ENCODE assay signal across 9 mouse cellular contexts in the genomic region with DNA sequence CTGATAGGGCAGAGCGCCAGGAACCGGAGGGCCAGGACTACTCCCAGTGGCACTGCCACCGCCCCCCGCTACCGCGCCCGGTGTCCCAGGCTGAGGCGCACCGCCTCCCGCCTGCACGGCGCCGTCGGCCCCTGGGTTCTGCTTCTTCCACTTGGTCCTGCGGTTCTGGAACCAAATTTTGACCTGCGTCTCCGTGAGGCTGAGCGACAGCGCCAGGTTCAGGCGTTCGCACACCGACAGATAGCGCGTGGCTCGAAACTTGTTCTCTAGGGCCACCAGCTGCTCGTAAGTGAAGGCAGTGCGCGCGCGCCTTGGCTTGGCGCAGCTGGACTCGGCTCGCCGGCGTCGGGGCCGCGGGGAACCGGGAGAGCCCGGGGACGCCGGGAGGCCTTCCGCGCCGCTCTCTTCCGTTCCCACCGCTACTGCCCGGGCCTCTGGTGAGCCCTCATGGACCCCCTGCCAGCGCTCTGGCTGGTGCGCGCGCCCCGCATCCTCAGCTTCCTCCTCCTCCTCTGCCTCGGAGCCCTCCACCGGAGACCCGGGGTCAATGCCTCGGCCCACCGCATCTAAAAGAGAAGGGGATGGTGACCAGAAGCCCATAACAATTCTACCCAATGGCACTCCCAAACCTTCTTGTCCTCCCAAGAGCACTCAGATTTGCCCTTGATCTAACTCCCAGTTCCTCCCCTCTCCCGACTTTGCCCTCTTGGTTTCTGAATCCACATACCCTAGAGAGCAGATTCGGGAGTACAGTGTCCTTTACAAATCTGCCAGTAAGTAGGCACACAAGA. TPM values are rescaled to one million over a fixed set of nuclear protein-coding genes. Genes with fewer than 3 reads are reported as not detected.
DNase-seq lines count a peak whose midpoint lies in the region; ATAC-seq lines count a peak whose summit lies in the region.
"Had no signal": no experiment of that assay in that cellular context is flagged by ENCODE, and none has a peak within 500 bp of the region (broad histone marks: within the 10 kb centered on the region; RNA-seq: fewer than 3 reads in every experiment).

No protein-coding gene starts in this region.

- H3K9me3 ChIP-seq in heart, embryonic 10.5 days, result no peaks in the 10 kb centered on the region
- no peaks in the 10 kb centered on the region for H3K9me3 ChIP-seq in forebrain, embryonic 15.5 days
- no peaks in the 10 kb centered on the region for H3K9me3 ChIP-seq in limb, embryonic 12.5 days
- H3K9me3 ChIP-seq in neural tube, embryonic 12.5 days, result no peaks in the 10 kb centered on the region

- peak overlapping the region; percentile 64 for H3K4me3 ChIP-seq in heart, embryonic 10.5 days
- H3K4me3 ChIP-seq in forebrain, embryonic 15.5 days, result peak overlapping the region; percentile 41
- peak overlapping the region; percentile 51 for H3K4me3 ChIP-seq in limb, embryonic 12.5 days (replicated peaks)
- H3K4me3 ChIP-seq in neural tube, embryonic 12.5 days, result peak overlapping the region; percentile 41

- no peak for DNase-seq in heart, embryonic 10.5 days (ENCODE audit: low spot score)
- DNase-seq in heart, adult 18-20 months, result no peak
- DNase-seq in Muller cell, postnatal 12 days (ENCODE audit: inconsistent ontology term), result peak; percentile 36
- no peak for DNase-seq in right cerebral cortex, postnatal 36 days (ENCODE audit: low spot score in 2 of 2)
- no peak for DNase-seq in left cerebral cortex, postnatal 36 days (ENCODE audit: low spot score in 2 of 2)

- H3K27me3 ChIP-seq in heart, embryonic 10.5 days (ENCODE audit: insufficient read depth, poor library complexity, severe bottlenecking), result peaks cover 89% of the 10 kb centered on the region
- peaks cover 78% of the 10 kb centered on the region for H3K27me3 ChIP-seq in forebrain, embryonic 15.5 days
- H3K27me3 ChIP-seq in limb, embryonic 12.5 days, result peaks cover 81% of the 10 kb centered on the region
- peaks cover 72% of the 10 kb centered on the region for H3K27me3 ChIP-seq in neural tube, embryonic 12.5 days (replicated peaks)

- peak overlapping the region; percentile 16; the same call in 1 of the 2 replicates for H3K9ac ChIP-seq in forebrain, embryonic 15.5 days (replicated peaks)
- peak overlapping the region; percentile 48; the same call in 1 of the 2 replicates for H3K9ac ChIP-seq in limb, embryonic 12.5 days (replicated peaks)
- peak overlapping the region; percentile 26; the same call in 1 of the 2 replicates for H3K9ac ChIP-seq in neural tube, embryonic 12.5 days

- peak overlapping the region; percentile 76 for H3K4me2 ChIP-seq in forebrain, embryonic 15.5 days (replicated peaks)
- peak overlapping the region; percentile 89 for H3K4me2 ChIP-seq in limb, embryonic 12.5 days
- peak overlapping the region; percentile 85 for H3K4me2 ChIP-seq in neural tube, embryonic 12.5 days (replicated peaks)

- under 1% methylated on average over 60 of the region's 60 CpGs for WGBS in heart, embryonic 10.5 days
- WGBS in forebrain, embryonic 15.5 days, result under 1% methylated on average over 58 of the region's 60 CpGs
- under 1% methylated on average over 56 of the region's 60 CpGs for WGBS in limb, embryonic 12.5 days
- WGBS in neural tube, embryonic 12.5 days, result under 1% methylated on average over 60 of the region's 60 CpGs

- H3K27ac ChIP-seq in heart, embryonic 10.5 days, result peak overlapping the region; percentile 47; the same call in 1 of the 2 replicates
- no peak overlapping the region for H3K27ac ChIP-seq in forebrain, embryonic 15.5 days (replicated peaks)
- H3K27ac ChIP-seq in limb, embryonic 12.5 days, result no peak overlapping the region
- no peak overlapping the region for H3K27ac ChIP-seq in neural tube, embryonic 12.5 days

- no peaks in the 10 kb centered on the region for H3K36me3 ChIP-seq in heart, embryonic 10.5 days
- no peaks in the 10 kb centered on the region for H3K36me3 ChIP-seq in forebrain, embryonic 15.5 days
- H3K36me3 ChIP-seq in limb, embryonic 12.5 days, result no peaks in the 10 kb centered on the region
- H3K36me3 ChIP-seq in neural tube, embryonic 12.5 days, result no peaks in the 10 kb centered on the region

- ATAC-seq in forebrain, embryonic 15.5 days (replicated peaks), result no peak
- no peak for ATAC-seq in limb, embryonic 12.5 days (ENCODE audit: insufficient number of reproducible peaks, insufficient read depth, low FRiP score, low TSS enrichment, low read depth)
- no peak for ATAC-seq in neural tube, embryonic 12.5 days (ENCODE audit: low FRiP score, low read depth)

- H3K4me1 ChIP-seq in heart, embryonic 10.5 days, result peaks cover 34% of the 10 kb centered on the region
- H3K4me1 ChIP-seq in forebrain, embryonic 15.5 days, result peaks cover 34% of the 10 kb centered on the region
- H3K4me1 ChIP-seq in limb, embryonic 12.5 days (replicated peaks), result peaks cover 40% of the 10 kb centered on the region
- H3K4me1 ChIP-seq in neural tube, embryonic 12.5 days, result peaks cover 33% of the 10 kb centered on the region

- intact Hi-C loops in left cerebral cortex, postnatal 36 days (cut with DNase I), result no loop called here

RNA-seq across cellular contexts. Expression of gene Nkx1-2, which starts 2.0 kb away (rescaled TPM):
- polyA plus RNA-seq in heart, embryonic 10.5 days (2016; fragmentation: Nextera tagmentation; extraction: Ambion mirVana), result not detected in 2 replicates
- total RNA-seq in heart, adult 18-20 months (2021), result not detected
- polyA plus RNA-seq in forebrain, embryonic 15.5 days (2015; fragmentation: Nextera tagmentation; extraction: Ambion mirVana), result 0.05 TPM in 1 of 2 replicates, not detected in the other
- polyA plus RNA-seq in limb, embryonic 12.5 days (2016; fragmentation: Nextera tagmentation; extraction: Ambion mirVana), result 0.10 TPM in 1 of 2 replicates, not detected in the other
- 1.4 and 1.6 TPM in 2 replicates for polyA plus RNA-seq in neural tube, embryonic 12.5 days (2016; fragmentation: Nextera tagmentation; extraction: Ambion mirVana)
- under 1 TPM in 1 of 2 experiments, not detected in 1; 0.10 TPM for total RNA-seq in left cerebral cortex, postnatal 36 days (2021)
- total RNA-seq: left cerebral cortex, postnatal 10 days had no signal

RNA-seq across cellular contexts. Expression of gene Lhpp, which starts 13.0 kb away (rescaled TPM):
- polyA plus RNA-seq in heart, embryonic 10.5 days (2016; fragmentation: Nextera tagmentation; extraction: Ambion mirVana), result 17.4 and 19.3 TPM in 2 replicates
- 10 to 100 TPM; 14.3 to 16.4 TPM for total RNA-seq in heart, adult 18-20 months (2021)
- polyA plus RNA-seq in forebrain, embryonic 15.5 days (2015; fragmentation: Nextera tagmentation; extraction: Ambion mirVana), result 23.1 and 25.7 TPM in 2 replicates
- polyA plus RNA-seq in limb, embryonic 12.5 days (2016; fragmentation: Nextera tagmentation; extraction: Ambion mirVana), result 16.8 and 22.5 TPM in 2 replicates
- polyA plus RNA-seq in neural tube, embryonic 12.5 days (2016; fragmentation: Nextera tagmentation; extraction: Ambion mirVana), result 22.0 and 26.1 TPM in 2 replicates
- total RNA-seq in left cerebral cortex, postnatal 36 days (2021), result 10 to 100 TPM; 16.5 to 18.3 TPM

RNA-seq across cellular contexts. Expression of gene Oat, which starts 21.2 kb away (rescaled TPM):
- polyA plus RNA-seq in heart, embryonic 10.5 days (2016; fragmentation: Nextera tagmentation; extraction: Ambion mirVana), result 148 and 160 TPM in 2 replicates
- 100 to 1,000 TPM; 174 to 186 TPM for total RNA-seq in heart, adult 18-20 months (2021)
- polyA plus RNA-seq in forebrain, embryonic 15.5 days (2015; fragmentation: Nextera tagmentation; extraction: Ambion mirVana), result 118 TPM in 2 replicates
- polyA plus RNA-seq in limb, embryonic 12.5 days (2016; fragmentation: Nextera tagmentation; extraction: Ambion mirVana), result 138 and 144 TPM in 2 replicates
- polyA plus RNA-seq in neural tube, embryonic 12.5 days (2016; fragmentation: Nextera tagmentation; extraction: Ambion mirVana), result 98.4 and 98.6 TPM in 2 replicates
- total RNA-seq in left cerebral cortex, postnatal 36 days (2021), result 10 to 100 TPM; 75.3 to 86.8 TPM
